Mouse (Mus musculus) adrenal gland, postnatal 14 days (tissue): ENCODE measurements around the gene Gla. TPM values are rescaled to one million over a fixed set of nuclear protein-coding genes. Genes with fewer than 3 reads are reported as not detected.
A peak's percentile ranks its signal among the peaks of the same experiment; 100 is the strongest.

Experiments used
- DNase-seq: peaks from one replicate; pipeline ENCODE4 v3.0.0; 2021; ENCODE audit warnings: mixed read lengths
- long read RNA-seq, 2 experiments: library from polyadenylated mRNA; stranded (forward); transcript quantifications; one replicate each; pipeline ENCODE4 v2.0.0; 2021
- total RNA-seq: library from RNA; stranded (reverse); gene quantifications from 2 replicates; pipeline ENCODE4 v1.2.3, GENCODE M21; 2021

Gla gene
- 5.8 and 7.0 TPM in 2 replicates for total RNA-seq
- long read RNA-seq, experiment 1, transcript Gla-201 (7 exons, 3,172 nt) = major isoform, 6 of 7 reads
- long read RNA-seq, experiment 1, partial matches to known transcripts = 0 of 7 reads
- long read RNA-seq, experiment 1, other reads (novel, unspliced or antisense) = 1 of 7 reads
- long read RNA-seq, experiment 2, transcript Gla-201 (7 exons, 3,172 nt) = major isoform, 7 of 10 reads
- long read RNA-seq, experiment 2, partial matches to known transcripts = 0 of 10 reads
- long read RNA-seq, experiment 2, other reads (novel, unspliced or antisense) = 3 of 10 reads

- peak; percentile 88 for DNase-seq
Measured at GRCm38 (mm10) chrX:134600659-134601379, at the start of gene Gla, which contains the start of gene Hnrnph2. Gene Gla, minus strand, starts transcription at chrX:134601125. Gene Hnrnph2, plus strand, starts transcription at chrX:134601179.

GRCm38 (mm10) chrX:134648031-134648692 lies 47.2 kb upstream of the Gla start:
- peak; percentile 73 for DNase-seq

DNA sequence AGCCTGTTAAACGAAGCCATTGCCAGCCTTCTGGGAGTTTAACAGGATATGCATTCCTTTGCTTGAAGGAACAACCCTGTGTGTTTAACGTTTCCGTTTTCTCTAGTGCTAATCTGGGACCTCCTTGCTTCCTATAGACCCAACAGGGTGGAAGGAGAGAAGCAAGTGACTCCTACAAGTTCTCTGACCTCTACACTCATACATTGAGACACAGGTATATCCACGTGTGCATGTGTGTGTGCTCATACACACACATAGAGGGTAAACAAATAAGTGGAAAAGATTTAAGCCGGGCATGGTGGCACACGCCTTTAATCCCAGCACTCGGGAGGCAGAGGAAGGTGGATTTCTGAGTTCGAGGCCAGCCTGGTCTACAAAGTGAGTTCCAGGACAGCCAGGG lies 46.5 kb upstream of the Gla start:
- no peak for DNase-seq

- no peak for DNase-seq
Measured at GRCm38 (mm10) chrX:134646338-134646737, 45.4 kb upstream of the Gla start.

- DNase-seq = no peak
Measured at GRCm38 (mm10) chrX:134641000-134641760, 40.3 kb upstream of the Gla start.

DNA sequence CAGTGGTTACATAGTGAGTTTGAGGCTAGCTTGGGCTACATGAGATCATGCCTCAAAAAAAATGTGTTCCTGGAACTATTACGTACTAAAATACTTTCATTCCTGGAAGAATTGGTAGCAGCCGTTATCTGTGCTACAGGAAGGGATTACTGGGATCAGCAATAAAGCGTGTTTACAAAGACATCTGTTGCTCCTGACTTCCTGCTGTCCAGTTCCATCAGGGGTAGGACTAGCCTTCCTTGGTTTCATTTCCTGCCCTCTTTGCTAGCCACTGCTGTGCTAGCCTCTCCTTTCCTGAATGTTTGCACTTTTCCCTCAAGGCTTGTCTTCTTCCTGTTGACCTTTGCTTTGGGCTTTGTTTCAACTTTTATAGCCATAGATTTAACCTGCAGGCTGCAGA lies 34.9 kb upstream of the Gla start:
- no peak for DNase-seq

DNA sequence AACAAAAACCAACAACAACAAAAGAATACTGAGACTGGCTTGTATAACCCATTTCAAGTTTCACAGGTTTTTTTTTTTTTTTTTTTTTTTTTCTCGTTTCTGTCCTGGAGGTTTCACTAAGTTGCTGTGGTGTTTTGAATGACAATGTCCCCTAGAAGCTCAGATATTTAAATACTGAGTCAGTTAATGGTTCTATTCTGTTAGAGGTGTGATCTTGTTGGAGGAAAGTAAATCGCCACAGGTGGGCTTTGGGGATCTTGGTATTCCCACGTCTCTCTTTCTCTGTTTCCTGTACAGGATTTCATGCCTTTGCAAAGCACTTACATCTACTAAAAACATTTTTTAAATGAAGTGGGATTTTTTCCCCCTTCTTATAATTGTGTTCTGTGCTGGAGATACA lies 34.2 kb upstream of the Gla start:
- DNase-seq = no peak

DNA sequence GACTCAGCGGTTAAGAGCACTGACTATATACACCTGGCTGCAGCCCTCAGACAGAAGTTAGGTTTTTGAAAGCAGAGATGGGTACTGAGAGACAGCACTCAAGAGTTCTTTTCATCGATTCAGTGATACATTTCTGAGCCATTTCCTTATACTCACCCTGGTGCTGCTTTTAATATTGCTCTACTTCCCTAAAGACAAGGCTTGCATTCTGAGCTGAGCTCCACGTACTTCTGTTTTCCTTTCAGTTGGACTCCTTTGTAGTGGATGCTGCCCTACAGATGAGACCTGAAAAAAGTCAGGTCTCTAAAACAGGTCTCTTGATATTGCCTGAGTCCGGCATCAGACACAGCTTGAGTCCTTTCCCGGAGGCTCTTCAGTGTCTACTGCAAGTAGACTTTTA lies 31.8 kb upstream of the Gla start:
- DNase-seq = no peak

DNA sequence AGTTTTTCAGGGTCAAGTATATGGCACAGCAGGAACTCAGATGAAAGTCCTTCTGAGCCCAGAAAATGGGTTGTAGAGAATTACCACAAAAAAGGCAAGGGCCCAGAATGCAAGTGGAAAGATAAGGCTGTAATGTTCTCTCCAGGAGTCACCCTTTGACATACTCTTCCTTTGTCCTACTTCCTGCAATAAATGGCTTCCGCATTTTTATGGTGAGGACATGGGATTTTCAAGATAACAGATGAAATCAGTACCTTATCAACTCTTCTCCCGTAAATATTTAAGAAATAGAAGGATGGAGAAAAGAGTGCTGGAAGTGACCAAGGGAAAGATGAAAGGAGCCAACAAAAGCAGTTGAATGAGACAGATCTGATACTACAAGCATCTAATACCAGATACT lies 27.3 kb upstream of the Gla start:
- no peak for DNase-seq

DNA sequence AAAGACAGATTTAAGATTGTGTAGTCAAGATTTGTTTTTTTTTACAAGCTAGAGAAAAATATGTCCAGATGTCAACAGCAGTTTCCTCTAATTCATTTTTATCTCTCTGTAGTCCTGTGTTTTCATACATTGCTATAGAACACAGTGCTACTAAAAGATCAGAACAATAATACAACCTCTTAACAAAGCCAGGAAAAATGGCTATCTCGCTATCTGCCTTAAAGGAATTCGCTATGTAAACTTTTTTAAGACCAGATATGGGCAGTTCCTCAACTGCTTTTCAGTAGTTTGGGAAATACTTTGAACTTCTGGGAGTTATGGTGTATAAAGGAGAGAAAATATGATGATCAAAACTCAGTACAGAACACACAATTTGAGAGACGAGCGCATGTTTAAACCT lies 22.4 kb upstream of the Gla start:
- no peak for DNase-seq

GRCm38 (mm10) chrX:134621685-134622084 lies 20.8 kb upstream of the Gla start:
- no peak for DNase-seq

GRCm38 (mm10) chrX:134620254-134620865 lies 19.4 kb upstream of the Gla start:
- no peak for DNase-seq

DNA sequence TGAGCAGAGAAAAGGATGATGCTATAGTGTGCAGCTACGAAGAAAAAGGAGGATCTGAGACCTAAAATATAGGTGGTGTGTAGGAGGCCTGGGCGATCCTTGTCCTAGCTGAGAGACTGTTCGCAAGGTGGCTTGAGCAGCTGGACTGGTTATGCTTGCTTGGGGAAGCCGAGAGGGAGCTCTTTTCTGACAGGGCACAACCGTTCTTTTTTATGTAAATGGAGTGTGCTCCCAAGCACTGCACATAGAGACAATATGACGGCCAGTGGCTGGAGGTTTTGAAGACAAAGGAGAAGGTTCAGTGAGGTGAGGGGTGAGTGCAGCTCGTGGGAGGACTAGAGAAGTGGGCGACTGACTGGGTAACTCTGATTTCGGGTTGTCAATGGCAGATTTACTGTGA lies 18.8 kb upstream of the Gla start:
- DNase-seq = no peak

DNA sequence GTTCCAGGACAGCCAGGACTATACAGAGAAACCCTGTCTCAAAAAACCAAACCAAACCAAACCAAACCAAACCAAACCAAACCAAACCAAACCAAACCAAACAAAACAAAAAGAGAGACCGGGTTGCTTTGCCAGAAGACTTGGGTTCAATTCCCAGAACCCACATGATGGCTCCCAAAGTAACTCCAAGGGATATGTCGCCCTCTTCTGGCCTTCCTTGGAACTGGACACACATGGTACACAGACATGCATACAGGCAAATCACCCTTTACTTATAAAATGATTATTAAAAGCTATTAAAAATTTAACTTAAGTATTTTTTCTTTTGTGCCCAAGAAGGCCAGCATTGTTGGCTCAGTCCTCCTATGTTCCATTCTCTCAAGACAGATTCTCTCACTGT lies 13.4 kb upstream of the Gla start:
- DNase-seq = peak; percentile 24

- peak; percentile 76 for DNase-seq
Measured at GRCm38 (mm10) chrX:134612285-134612959, 11.5 kb upstream of the Gla start.

GRCm38 (mm10) chrX:134610984-134611383 lies 10.1 kb upstream of the Gla start:
- DNase-seq = no peak

DNA sequence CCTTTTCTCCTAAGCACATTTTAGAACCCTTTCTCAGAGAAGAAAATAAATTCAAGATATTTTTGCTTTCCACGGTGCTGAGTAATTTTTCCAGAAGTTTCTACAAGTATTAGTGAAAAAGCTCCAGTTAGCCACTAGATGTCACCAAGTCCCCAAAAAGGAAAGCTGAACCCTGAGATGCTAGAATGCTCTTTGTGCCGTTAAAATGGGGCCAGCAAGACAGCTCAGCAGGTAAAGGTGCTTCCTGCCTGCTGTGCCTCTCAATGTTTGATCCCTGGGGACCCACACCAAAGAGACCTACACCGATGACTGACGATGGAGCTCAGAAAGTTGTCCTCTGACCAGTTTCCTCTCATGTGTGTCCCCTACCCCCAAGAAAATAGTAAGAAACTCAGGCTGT lies 8.5 kb upstream of the Gla start:
- no peak for DNase-seq

DNA sequence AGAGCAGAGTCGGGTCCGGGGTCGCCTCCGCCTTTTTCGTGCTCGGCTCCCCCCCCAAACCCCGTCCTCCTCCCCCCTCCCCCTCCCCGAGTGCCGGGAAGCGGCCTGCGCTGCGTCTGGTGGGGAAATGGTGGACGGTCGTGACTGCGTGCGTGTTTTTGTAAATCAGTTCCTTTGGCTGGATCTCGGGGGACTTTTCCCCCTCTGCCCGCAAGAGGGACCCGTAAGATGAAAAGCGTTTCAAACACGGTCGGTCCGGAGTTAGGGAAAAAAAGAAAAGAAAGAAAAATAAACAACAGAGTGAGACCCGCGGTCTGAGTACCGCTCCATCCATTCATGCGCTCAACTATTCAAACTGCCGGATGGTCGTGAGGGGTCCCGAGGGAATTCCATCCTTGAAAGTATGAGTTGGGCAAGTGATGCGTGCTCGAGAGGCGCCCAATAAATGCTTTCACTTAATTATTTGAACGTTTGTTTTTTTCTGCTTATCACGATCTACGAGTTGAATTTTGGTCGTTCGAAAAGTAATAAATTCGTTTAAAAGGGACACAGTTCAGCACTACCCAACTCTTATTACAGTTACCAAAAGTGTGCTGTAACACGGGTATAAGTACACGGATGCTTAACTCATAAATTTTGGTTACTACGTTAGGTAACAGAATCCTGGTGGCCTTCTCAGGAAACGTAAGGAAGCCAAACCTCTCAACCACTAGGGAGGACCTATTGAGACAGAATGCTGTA lies 625 bp upstream of the Gla start:
- no peak for DNase-seq

- no peak for DNase-seq
Measured at GRCm38 (mm10) chrX:134599922-134600565, 881 bp downstream of the Gla start.

DNA sequence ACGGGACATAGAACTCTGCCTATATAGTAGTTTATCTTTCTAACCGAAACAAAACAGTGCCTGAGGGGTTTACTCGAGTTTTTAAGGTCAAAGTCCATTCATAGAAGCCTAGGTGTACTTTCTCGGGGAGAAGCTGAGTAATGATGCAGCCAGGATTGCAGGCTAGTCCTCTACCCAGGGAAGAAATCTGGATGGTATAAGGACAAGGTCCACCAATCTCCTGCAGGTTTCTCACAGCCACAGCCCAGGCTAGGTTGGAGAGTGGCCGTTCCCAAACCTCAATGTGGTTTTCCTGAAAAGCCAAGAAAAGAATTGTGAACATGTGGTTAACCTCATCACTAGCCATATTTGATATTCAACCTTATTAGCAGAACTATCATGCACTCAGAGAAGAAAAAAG lies 11.1 kb downstream of the Gla start:
- DNase-seq = no peak
